Mouse (Mus musculus): ENCODE measurements around the gene Clasp1.

Gene Clasp1

GRCm38 (mm10) chr1:118450891-118451450, 62.1 kb downstream of the Clasp1 start:
- DNase-seq (ENCODE audit: low spot score in 2 of 2), result no peak

GRCm38 (mm10) chr1:118453577-118453976, 64.7 kb downstream of the Clasp1 start:
- no peak for DNase-seq (ENCODE audit: low spot score in 2 of 2)

- DNase-seq (ENCODE audit: low spot score in 2 of 2), result no peak
These were observed 66.0 kb downstream of the Clasp1 start for GRCm38 (mm10) chr1:118454817-118455216.

- no peak for DNase-seq (ENCODE audit: low spot score in 2 of 2)
These were observed 68.5 kb downstream of the Clasp1 start for GRCm38 (mm10) chr1:118457256-118457882.

- no peak for DNase-seq (ENCODE audit: low spot score in 2 of 2)
These were observed 69.0 kb downstream of the Clasp1 start for GRCm38 (mm10) chr1:118457883-118458259.

DNA sequence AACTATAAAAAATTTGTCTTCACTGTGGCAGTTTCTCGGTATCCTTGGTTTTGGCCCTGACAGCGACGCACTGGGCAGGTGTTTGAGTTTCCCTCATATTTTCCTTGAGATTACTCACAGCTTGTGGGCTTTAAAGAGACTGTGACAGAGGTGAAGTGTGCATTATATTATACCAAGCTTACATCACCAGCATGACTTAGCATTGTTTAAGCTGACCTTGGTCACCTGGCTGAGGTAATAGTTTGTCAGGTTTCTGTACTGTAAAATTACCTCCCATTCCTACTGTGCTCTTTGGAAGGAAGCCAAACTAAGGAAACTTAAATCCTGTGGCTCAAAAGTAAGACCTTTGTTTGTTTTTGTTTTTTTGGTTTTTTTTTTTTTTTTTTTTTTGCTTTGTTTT, 69.4 kb downstream of the Clasp1 start:
- no peak for DNase-seq (ENCODE audit: low spot score in 2 of 2)

DNA sequence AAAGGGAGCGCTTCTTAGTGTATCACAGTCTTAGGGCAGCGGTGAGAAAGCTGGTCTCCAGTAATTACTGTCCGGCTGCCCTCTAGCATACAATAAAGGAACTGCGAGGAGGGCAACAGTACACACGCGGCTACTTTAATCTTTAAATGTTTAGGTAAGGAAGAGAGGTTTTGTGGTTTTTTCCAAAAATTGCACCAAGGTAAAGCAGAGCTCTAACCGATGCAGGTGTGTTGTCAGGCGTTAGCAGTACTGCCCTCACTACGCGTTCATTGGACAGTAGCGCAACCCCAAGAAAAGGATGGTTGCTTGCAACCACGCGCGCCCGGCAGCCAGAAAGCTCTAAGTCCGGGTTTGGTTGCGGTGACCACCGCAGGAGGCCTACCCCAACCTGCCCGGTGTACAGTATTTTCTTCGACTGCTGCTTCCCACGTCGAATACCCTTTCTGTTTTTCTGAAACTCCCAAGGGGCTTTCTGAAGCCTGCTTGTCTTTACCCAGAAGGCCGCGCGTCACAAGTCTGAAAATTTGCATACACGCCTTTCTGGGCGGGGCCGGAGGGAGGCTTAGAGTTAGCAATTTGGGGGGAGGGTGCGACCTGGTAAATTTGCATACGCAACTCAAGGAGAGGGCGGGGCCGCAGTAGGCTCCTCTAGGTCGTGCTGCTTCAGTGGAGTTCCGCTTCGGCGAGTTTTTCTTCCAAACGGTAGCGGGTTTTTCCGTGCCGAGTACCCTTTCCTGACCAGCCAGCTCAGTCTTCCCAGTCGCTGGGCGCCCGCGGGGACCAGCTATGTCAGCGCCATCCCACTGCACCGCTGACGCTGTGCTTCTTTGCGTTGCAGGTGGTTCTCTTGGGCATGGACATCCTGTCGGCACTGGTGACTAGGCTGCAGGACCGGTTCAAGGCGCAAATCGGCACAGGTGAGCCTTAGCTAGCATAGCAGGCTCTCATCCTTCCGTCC, 70.4 kb downstream of the Clasp1 start:
- peak; percentile 61 to 79 for DNase-seq (ENCODE audit: low spot score in 2 of 2)

DNA sequence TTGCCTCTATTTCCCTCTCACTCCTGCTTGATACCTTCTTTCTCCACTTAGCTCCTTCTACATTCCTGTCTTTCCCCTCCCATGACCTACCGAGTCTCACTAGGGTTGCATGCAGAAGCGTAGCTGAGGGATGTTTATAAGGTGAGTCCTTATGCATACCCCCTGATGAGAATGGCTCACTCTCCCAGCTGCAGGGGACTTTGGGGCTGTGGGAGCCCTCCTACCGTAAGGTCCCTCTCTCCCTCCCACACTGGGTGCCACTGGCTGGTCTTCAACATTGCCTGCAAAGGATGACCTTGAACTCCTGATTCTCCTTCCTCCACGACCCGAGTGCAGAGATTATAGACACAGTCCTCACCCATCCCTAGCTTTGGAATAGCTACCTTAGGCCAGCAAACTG, 71.9 kb downstream of the Clasp1 start:
- no peak for DNase-seq (ENCODE audit: low spot score in 2 of 2)

DNA sequence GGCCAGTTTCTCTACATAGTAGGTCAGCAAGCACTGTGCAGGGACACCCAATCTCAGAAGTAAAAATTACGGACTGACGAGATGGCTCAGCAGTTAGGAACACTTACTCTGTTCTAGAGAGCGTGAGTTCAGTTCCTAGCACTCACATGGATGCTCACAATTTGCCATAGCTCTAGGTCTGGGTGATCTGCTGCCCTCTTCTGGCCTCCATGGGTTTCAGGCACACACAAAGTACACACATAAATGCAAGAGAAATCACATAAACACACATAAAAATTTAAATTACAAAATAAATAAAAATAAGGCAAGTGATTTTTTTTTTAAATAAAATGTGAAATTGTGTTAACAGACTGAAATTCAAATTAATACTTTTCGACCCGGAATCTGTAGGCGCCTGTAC, 77.2 kb downstream of the Clasp1 start:
- DNase-seq (ENCODE audit: low spot score in 2 of 2), result no peak

DNA sequence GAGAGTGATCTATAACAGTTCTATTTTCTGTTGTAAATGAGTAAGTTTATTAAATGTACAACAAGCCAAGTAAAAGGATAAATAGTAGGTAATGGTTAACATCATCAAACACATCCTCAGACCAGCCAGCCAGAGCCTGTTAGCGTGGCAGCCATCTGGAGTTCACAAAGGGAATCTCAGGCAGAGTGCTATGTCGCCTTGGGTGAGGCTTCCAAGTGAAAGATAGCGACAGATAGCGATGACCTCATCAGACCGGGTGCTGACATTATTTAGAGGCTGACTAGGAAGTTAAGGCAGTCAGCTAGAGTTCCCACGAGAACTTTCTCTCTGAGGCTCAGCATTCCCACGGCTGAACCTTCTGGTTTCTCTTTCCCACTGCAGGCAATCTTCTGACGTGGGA, 83.5 kb downstream of the Clasp1 start:
- no peak for DNase-seq (ENCODE audit: low spot score in 2 of 2)

GRCm38 (mm10) chr1:118476919-118477318, 88.1 kb downstream of the Clasp1 start:
- DNase-seq (ENCODE audit: low spot score in 2 of 2), result peak in 1 of 2 experiments; percentile 28

DNA sequence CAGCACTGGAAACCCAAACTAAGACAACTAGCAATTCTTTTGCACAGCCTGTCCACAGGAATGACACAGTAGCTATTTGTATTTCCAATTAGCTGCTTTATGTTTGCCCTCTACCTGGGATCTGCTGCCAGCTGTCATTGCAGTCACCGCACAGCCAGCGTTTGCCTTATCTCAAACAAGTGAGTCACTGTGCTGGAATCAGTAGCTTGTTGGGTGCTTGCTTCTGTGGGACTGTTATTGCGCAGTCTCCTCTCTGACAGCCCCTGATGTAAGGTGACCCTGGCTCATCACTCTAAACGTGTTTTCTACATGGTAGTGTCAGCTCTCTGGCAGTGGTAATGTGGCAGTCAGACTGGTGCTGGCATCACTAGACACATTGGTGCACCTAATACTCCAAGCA, 90.4 kb downstream of the Clasp1 start:
- no peak for DNase-seq (ENCODE audit: low spot score in 2 of 2)

DNA sequence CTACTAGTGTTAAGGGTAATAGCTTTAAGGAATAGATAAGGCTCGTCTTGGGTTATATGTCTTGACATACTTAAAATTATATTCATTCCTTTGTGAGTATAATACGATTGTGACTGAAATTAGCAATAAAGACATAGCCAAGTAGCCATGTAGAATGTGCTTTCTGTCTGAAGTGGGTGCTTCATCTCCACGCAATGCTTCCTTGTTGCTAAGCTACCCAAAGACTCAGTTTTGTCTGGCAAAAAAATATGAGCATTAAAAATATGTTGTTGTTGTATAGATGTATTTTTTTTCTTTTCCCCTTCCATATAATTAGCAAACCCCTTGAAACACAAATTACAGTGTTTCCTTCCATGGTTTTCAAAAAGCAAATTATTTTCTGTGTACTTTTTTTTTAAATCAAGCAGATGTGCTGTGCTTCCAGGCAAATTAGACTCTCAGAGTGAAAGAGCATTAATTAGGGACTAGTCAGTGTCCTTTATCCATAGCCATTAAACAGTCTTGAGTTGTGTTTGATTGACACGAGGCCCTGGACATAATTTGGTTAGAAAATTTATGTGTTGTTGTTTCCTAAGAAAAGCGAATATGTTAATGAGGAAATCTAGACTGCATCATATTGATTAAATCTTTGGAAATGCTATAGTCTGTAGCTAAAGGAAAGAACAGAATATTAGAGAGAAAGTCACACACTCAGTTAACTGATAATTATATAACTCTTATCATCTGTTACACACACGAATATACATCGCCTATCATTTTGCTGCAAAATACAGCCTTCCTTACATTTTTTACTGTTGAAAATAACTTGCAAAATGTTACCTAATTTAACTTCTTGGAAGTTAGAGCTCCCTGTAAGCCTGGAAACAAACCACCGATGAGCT, 91.9 kb downstream of the Clasp1 start:
- no peak for DNase-seq (ENCODE audit: low spot score in 2 of 2)

GRCm38 (mm10) chr1:118481365-118481702, 92.5 kb downstream of the Clasp1 start:
- no peak for DNase-seq (ENCODE audit: low spot score in 2 of 2)

DNA sequence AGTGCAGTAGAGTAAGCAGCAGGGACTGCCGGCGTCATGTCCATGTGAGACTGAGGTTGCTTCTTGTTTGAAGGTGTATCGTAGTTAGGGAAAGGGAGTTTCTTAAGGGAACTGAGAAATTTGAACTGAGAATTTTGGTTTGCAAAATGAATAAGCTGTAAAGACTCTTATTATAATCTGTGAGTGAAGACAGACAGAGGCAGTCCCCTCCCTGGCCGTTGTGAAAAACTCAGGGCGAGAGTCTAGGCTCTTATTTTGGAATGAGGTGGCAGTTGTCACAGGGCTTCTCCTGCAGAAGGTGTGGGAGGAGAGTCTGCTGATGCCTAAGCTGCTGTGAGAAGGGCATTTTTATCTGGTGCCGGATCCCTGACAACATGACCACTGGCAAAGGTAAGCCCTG, 92.8 kb downstream of the Clasp1 start:
- no peak for DNase-seq (ENCODE audit: low spot score in 2 of 2)

DNA sequence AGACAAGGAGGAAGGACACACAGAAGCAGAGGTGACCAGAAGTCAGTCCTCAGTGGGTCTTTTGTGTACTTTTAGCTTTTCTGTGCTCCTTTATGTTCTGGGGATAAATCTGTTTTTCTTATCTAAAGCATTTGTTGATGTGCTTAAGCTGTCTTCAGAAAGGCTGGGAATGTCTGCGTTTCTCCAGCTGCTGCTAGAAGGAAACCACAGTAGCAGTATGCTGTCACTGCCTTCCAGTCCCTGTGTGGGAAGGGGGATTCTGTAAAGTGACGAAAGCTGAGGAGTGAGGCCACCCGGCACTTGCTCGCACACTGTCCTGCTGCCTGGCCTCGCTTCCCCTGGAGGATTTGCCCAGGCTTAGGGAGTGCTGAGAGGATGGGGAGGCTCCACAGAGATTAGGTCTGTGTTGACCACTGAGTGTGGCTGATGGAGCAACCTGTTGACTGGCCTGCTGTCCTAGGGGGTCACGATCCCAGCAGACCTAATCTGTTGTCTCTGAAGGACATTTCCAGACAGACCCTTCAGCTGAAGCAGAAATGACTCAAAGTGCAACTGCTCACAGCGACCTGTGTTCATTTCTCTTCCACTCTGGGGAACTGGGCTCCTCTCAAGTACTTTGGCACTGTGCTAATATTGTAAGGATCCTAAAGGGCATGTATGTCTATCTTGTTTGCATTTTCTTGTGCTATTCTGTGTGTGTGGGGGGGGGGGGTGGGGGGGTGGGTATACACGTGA, 93.6 kb downstream of the Clasp1 start:
- no peak for DNase-seq (ENCODE audit: low spot score in 2 of 2)

DNA sequence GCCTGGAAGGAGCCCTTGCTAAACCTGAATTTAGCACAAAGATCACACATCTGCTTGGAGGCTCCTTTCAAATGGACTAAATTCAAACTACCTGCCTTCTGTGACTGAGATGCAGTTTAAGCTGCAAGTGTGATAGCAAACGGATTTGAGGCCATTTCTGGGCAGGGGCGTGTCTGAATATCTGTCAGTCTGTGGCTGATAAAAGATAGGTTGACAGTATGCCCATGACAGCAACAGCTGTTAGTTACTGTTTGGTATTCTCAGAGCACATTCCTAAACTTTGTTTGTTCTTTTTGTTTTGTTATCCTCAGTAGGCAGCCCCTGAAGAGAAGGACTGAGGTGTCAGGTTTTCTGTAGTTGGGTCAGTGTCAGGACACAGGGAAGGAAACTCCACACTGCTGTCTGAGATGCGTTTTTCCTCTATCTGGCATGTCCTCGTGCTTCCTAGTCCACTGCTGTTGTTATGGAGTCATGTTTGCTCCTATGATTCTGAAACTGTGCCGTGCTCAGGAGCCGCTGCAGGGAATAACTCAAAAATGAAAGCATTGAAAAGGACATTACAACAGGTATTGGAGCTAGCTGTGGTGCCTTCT, 94.7 kb downstream of the Clasp1 start:
- DNase-seq (ENCODE audit: low spot score in 2 of 2), result no peak

- no peak for DNase-seq (ENCODE audit: low spot score in 2 of 2)
These were observed 96.7 kb downstream of the Clasp1 start for GRCm38 (mm10) chr1:118485572-118485971.

DNA sequence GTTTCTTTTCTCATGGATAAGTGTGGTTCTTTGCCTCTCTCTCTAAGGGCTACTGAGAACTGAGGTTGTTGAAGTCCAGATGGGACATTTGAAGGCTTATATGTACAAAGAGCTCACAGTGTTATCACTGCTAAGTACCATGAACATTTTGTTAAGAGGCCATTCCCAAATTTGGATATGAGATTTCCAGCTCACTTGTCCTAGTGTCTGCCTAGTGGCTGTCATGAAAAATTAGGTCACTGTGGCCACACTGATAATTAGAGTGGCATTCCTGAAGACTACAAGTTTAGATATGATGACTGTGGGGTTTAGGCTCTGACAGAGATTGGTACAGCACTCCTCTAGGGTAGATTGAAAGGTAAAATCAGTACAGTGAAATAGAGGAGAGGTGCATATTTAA, 97.2 kb downstream of the Clasp1 start:
- no peak for DNase-seq (ENCODE audit: low spot score in 2 of 2)

DNA sequence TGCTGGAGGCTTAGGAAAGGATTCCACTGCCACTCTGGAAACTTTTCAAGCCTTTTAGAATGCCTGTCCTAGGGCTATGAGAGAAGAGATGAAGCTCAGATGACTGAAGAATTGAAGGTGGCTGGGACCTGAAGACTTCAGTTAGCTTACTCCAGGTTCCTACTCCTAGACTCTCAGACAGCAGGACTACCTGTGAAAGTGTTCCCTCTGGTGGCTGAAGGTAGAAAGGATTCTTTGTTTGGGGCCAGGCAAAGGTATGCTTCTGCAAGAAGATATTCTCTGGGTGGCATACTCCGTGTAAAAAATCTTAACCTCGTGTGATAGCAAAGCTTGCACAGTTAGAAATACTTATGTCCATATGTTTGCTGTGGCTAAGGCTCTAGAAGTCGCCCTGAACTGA, 104.0 kb downstream of the Clasp1 start:
- no peak for DNase-seq (ENCODE audit: low spot score in 2 of 2)

DNA sequence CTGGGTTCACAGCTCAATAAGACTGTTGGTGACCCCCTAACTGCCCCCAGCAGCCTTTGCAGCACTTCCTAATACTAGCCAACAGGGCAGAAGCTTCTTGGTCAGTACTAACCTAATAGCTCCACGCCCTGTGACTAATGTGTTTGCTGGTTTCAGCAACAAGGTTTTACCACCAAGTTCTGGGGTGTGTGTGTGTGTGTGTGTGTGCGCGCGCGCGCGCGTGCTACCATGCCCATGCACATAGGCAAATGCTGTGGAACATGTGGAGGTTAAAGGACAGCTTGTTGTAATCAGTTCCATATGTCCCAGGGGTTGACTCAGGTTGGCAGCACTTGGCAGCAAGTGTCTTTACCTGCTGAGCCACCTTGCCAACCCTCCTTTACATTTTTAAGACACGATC, 105.7 kb downstream of the Clasp1 start:
- no peak for DNase-seq (ENCODE audit: low spot score in 2 of 2)
